Mouse (Mus musculus) urinary bladder, postnatal 4 days (tissue): Measurements from ENCODE around the gene Gm19684.
"Not testable (repeated sequence)": the region's sequence is repeated elsewhere in the genome, so short reads cannot be mapped to it uniquely, and the experiment has no call there.

Source experiments
- DNase-seq, 2 experiments: peaks; one replicate each; pipeline ENCODE4 v3.0.0; 2021 to 2022; ENCODE audit warnings: low spot score in 2 of 2

The Gm19684 gene

GRCm38 (mm10) chr17:36131516-36132265, 10.2 kb downstream of the Gm19684 start:
- DNase-seq, result no peak

GRCm38 (mm10) chr17:36135421-36136231, 14.1 kb downstream of the Gm19684 start:
- DNase-seq, result not testable (repeated sequence)

GRCm38 (mm10) chr17:36136299-36136848, 14.9 kb downstream of the Gm19684 start:
- DNase-seq, result not testable (repeated sequence)

- no peak for DNase-seq
Observed at GRCm38 (mm10) chr17:36145111-36145860, 23.8 kb downstream of the Gm19684 start.

- DNase-seq, result not testable (repeated sequence)
Observed at GRCm38 (mm10) chr17:36145861-36146156, 24.3 kb downstream of the Gm19684 start.

- DNase-seq, result not testable (repeated sequence)
Observed at GRCm38 (mm10) chr17:36146937-36147336, 25.5 kb downstream of the Gm19684 start.

GRCm38 (mm10) chr17:36148468-36148867, 27.0 kb downstream of the Gm19684 start:
- DNase-seq, result not testable (repeated sequence)

GRCm38 (mm10) chr17:36151200-36151599, 29.7 kb downstream of the Gm19684 start:
- DNase-seq, result not testable (repeated sequence)

GRCm38 (mm10) chr17:36154271-36155149, 33.0 kb downstream of the Gm19684 start:
- no peak for DNase-seq

GRCm38 (mm10) chr17:36157782-36158181, 36.3 kb downstream of the Gm19684 start:
- not testable (repeated sequence) for DNase-seq

- not testable (repeated sequence) for DNase-seq
Observed at GRCm38 (mm10) chr17:36158264-36158663, 36.8 kb downstream of the Gm19684 start.

GRCm38 (mm10) chr17:36161129-36162051, 39.9 kb downstream of the Gm19684 start:
- DNase-seq, result no peak

GRCm38 (mm10) chr17:36166901-36167300, 45.4 kb downstream of the Gm19684 start:
- DNase-seq, result not testable (repeated sequence)

GRCm38 (mm10) chr17:36167306-36168038, 46.0 kb downstream of the Gm19684 start:
- no peak for DNase-seq

- no peak for DNase-seq
Observed at GRCm38 (mm10) chr17:36168039-36168652, 46.7 kb downstream of the Gm19684 start, which contains the start of gene Gm8909. Gene Gm8909, minus strand, starts transcription at chr17:36168537.

- not testable (repeated sequence) for DNase-seq
Observed at GRCm38 (mm10) chr17:36169094-36169493, 47.6 kb downstream of the Gm19684 start.

GRCm38 (mm10) chr17:36169753-36170152, 48.3 kb downstream of the Gm19684 start:
- DNase-seq, result no peak

- DNase-seq, result no peak
Observed at GRCm38 (mm10) chr17:36170287-36170814, 48.9 kb downstream of the Gm19684 start.
